Mouse (Mus musculus) small intestine, adult 2 months (tissue): Measurements from ENCODE around the gene Tubb4b. TPM values are rescaled to one million over a fixed set of nuclear protein-coding genes. Genes with fewer than 3 reads are reported as not detected.
A peak's percentile ranks its signal among the peaks of the same experiment; 100 is the strongest.

Source experiments
- H3K27ac ChIP-seq: fragments of 200-500 bp; 2 replicates; pipeline ENCODE4 v1.5.1; 2012; ENCODE audit warnings: low read depth, low read length, control low read depth, inconsistent platforms; ENCODE audit not compliant: insufficient read depth
- H3K27me3 ChIP-seq: fragments of 200-500 bp; 2 replicates; pipeline ENCODE4 v1.6.1; 2012; ENCODE audit warnings: mild to moderate bottlenecking, moderate library complexity, low read length, inconsistent platforms; ENCODE audit not compliant: control insufficient read depth, insufficient read depth
- H3K36me3 ChIP-seq: fragments of 200-500 bp; 2 replicates; pipeline ENCODE4 v1.6.1; 2012; ENCODE audit warnings: mild to moderate bottlenecking, low read length, control low read depth, inconsistent platforms; ENCODE audit not compliant: control insufficient read depth, insufficient read depth
- H3K4me1 ChIP-seq: fragments of 200-500 bp; 2 replicates; pipeline ENCODE4 v1.6.1; 2012; ENCODE audit warnings: low read length, inconsistent platforms, mixed read lengths; ENCODE audit not compliant: control insufficient read depth, insufficient read depth, insufficient read length
- H3K4me3 ChIP-seq: fragments of 200-500 bp; 2 replicates; pipeline ENCODE4 v1.5.1; 2012; ENCODE audit warnings: low read depth, mild to moderate bottlenecking, control low read depth, inconsistent platforms, low read length, moderate library complexity
- CTCF ChIP-seq: fragments of 200-500 bp; IDR thresholded peaks from 2 replicates; pipeline ENCODE4 v1.5.1; 2012; ENCODE audit warnings: low read depth, mild to moderate bottlenecking, control low read depth, inconsistent platforms, low read length, moderate library complexity, mixed read lengths; ENCODE audit not compliant: insufficient replicate concordance, insufficient read length; ENCODE audit errors: extremely low read depth
- POLR2A ChIP-seq: fragments of 200-500 bp; IDR thresholded peaks from 2 replicates; pipeline ENCODE4 v1.6.1; 2012; ENCODE audit warnings: low read depth, mild to moderate bottlenecking, control low read depth, inconsistent platforms, low read length, moderate library complexity
- WGBS: fragments of 180-500 bp; shearing (Covaris S2); methylation state at CpG from one replicate; pipeline ENCODE4 v1.1.7; 2018; 5-methylcytosine and 5-hydroxymethylcytosine counted together
- polyA plus RNA-seq: library from polyadenylated mRNA; depleted of rRNA; stranded (reverse); fragments of >200 nt; gene quantifications from 2 replicates; pipeline ENCODE4 v1.2.3, GENCODE M21; 2012

The Tubb4b gene
- polyA plus RNA-seq, 1 experiment = 881 TPM

GRCm38 (mm10) chr2:25265897-25266656, 41.6 kb upstream of the Tubb4b start:
- H3K4me3 ChIP-seq = peak overlapping the region; percentile 66
- peak overlapping the region; percentile 95 for H3K27ac ChIP-seq
- TF ChIP-seq CTCF = no peak
- TF ChIP-seq POLR2A = peak; percentile 53; the same call in 1 of the 2 replicates
- H3K36me3 ChIP-seq = peaks cover 31% of the 10 kb centered on the region
- WGBS = 23% methylated on average over 6 of the region's 6 CpGs
- H3K27me3 ChIP-seq = no peaks in the 10 kb centered on the region
- H3K4me1 ChIP-seq = peaks cover 6% of the 10 kb centered on the region; the same call in 1 of the 2 replicates

- H3K36me3 ChIP-seq = peaks cover 20% of the 10 kb centered on the region
- H3K4me3 ChIP-seq = peak overlapping the region; percentile 80
- no peaks in the 10 kb centered on the region for H3K27me3 ChIP-seq
- WGBS = 24% methylated on average over 3 of the region's 3 CpGs
- H3K4me1 ChIP-seq = peaks cover 6% of the 10 kb centered on the region; the same call in 1 of the 2 replicates
- H3K27ac ChIP-seq = peak overlapping the region; percentile 98
- TF ChIP-seq POLR2A (peak; percentile 79; the same call in 1 of the 2 replicates), CTCF (no peak)
These were observed 40.3 kb upstream of the Tubb4b start for GRCm38 (mm10) chr2:25264851-25265250.

GRCm38 (mm10) chr2:25264286-25264660, 39.8 kb upstream of the Tubb4b start:
- TF ChIP-seq POLR2A = no peak
- Histone ChIP-seq H3K4me1 (peaks cover 6% of the 10 kb centered on the region; the same call in 1 of the 2 replicates), H3K4me3 (peak overlapping the region; percentile 80), H3K36me3 (peaks cover 14% of the 10 kb centered on the region), H3K27ac (peak overlapping the region; percentile 98), H3K27me3 (no peaks in the 10 kb centered on the region)
- WGBS = 25% methylated on average over 5 of the region's 5 CpGs

GRCm38 (mm10) chr2:25263623-25264285, 39.3 kb upstream of the Tubb4b start:
- Histone ChIP-seq H3K4me1 (peaks cover 6% of the 10 kb centered on the region; the same call in 1 of the 2 replicates), H3K27ac (peak overlapping the region; percentile 98), H3K4me3 (peak overlapping the region; percentile 80), H3K36me3 (peaks cover 9% of the 10 kb centered on the region; the same call in 1 of the 2 replicates), H3K27me3 (no peaks in the 10 kb centered on the region)
- TF ChIP-seq CTCF (no peak), POLR2A (no peak)
- 14% methylated on average over 12 of the region's 12 CpGs for WGBS

GRCm38 (mm10) chr2:25262795-25263622, 38.5 kb upstream of the Tubb4b start:
- Histone ChIP-seq H3K27me3 (no peaks in the 10 kb centered on the region), H3K27ac (peak overlapping the region; percentile 98), H3K4me1 (peaks cover 4% of the 10 kb centered on the region; the same call in 1 of the 2 replicates), H3K4me3 (peak overlapping the region; percentile 80), H3K36me3 (peaks cover 3% of the 10 kb centered on the region; the same call in 1 of the 2 replicates)
- TF ChIP-seq POLR2A (no peak), CTCF (no peak)
- WGBS = under 1% methylated on average over 82 of the region's 82 CpGs

GRCm38 (mm10) chr2:25262291-25262767, 37.8 kb upstream of the Tubb4b start, which contains the start of gene Tprn:
TSS of gene Tprn (plus strand) at chr2:25262618.
- peak within 1 kb of the TSS; percentile 98 for H3K27ac ChIP-seq
- no peaks in the 10 kb centered on the region for H3K27me3 ChIP-seq
- H3K4me3 ChIP-seq = peak within 1 kb of the TSS; percentile 80
- peaks cover 2% of the 10 kb centered on the region; the same call in 1 of the 2 replicates for H3K4me1 ChIP-seq
- H3K36me3 ChIP-seq = no peaks in the 10 kb centered on the region
- WGBS = under 1% methylated on average over 39 of the region's 39 CpGs
- TF ChIP-seq POLR2A (peak; percentile 99), CTCF (no peak)
